Mouse (Mus musculus) limb, embryonic 13.5 days (tissue): ENCODE measurements at regions not wholly inside any gene's neighbourhood (a gene's known extent, or its start where the extent isn't known, plus 50 kb on each side); places are given as distances from the start of the nearest gene placed in this dataset.

ENCODE experiments used
- ATAC-seq: fragments of 200-750 bp; cut with Nextera tagmentation; 2 replicates; pipeline ENCODE4 v1.8.0; 2017; ENCODE audit warnings: low read depth, moderate number of reproducible peaks, moderate TSS enrichment; ENCODE audit not compliant: low FRiP score
- H3K27ac ChIP-seq: fragments of 300-500 bp; sonication (generic); 2 replicates; pipeline ENCODE4 v1.5.1; 2015; ENCODE audit warnings: inconsistent platforms, mild to moderate bottlenecking, moderate library complexity
- H3K27me3 ChIP-seq: fragments of 300-500 bp; sonication (generic); 2 replicates; pipeline ENCODE4 v1.6.1; 2015; ENCODE audit warnings: mild to moderate bottlenecking, inconsistent platforms
- H3K36me3 ChIP-seq: fragments of 300-500 bp; sonication (generic); 2 replicates; pipeline ENCODE4 v1.6.1; 2015; ENCODE audit warnings: inconsistent platforms, mild to moderate bottlenecking, moderate library complexity
- H3K4me1 ChIP-seq: fragments of 300-500 bp; sonication (generic); 2 replicates; pipeline ENCODE4 v1.6.1; 2015; ENCODE audit warnings: inconsistent platforms
- H3K4me2 ChIP-seq: fragments of 300-500 bp; sonication (generic); replicated peaks from 2 replicates; pipeline ENCODE4 v1.6.1; 2015; ENCODE audit warnings: inconsistent platforms, mild to moderate bottlenecking, moderate library complexity
- H3K4me3 ChIP-seq: fragments of 300-500 bp; sonication (generic); 2 replicates; pipeline ENCODE4 v1.5.1; 2015; ENCODE audit warnings: moderate library complexity, mild to moderate bottlenecking, inconsistent platforms
- H3K9ac ChIP-seq: fragments of 300-500 bp; sonication (generic); 2 replicates; pipeline ENCODE4 v1.6.1; 2015; ENCODE audit warnings: mild to moderate bottlenecking, inconsistent platforms
- H3K9me3 ChIP-seq: fragments of 300-500 bp; sonication (generic); 2 replicates; pipeline ENCODE4 v1.6.1; 2016; ENCODE audit warnings: inconsistent platforms
- WGBS: fragments of 180-500 bp; shearing (Covaris S2); methylation state at CpG from one replicate; pipeline ENCODE4 v1.1.7; 2015; 5-methylcytosine and 5-hydroxymethylcytosine counted together

DNA sequence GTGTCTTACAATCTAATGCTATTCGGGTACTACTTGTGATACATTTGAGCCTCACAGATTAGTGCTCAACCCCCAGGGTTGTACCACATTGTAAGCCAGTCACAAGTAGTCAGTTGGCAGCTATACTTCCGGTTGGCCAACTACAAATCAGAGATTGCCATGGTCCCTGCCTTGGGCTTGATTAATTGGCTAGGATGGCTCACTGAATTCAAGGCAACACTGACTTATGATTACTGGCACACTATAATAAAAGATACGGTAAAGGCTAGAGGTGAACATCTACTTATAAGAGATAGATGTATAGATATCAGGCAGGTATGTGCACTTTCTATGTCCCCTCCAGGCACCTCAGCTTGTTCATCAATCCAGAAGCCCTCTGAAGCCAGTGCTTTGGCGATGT lies 325.4 kb upstream of the Pard3b start:
- Histone ChIP-seq H3K27me3 (peaks cover 13% of the 10 kb centered on the region; the same call in 1 of the 2 replicates), H3K4me1 (peaks cover 11% of the 10 kb centered on the region; the same call in 1 of the 2 replicates), H3K9me3 (no peaks in the 10 kb centered on the region), H3K4me2 (no peak overlapping the region), H3K9ac (no peak overlapping the region), H3K36me3 (no peaks in the 10 kb centered on the region), H3K4me3 (no peak overlapping the region), H3K27ac (no peak overlapping the region)
- 91% methylated on average over 4 of the region's 4 CpGs for WGBS
- no peak for ATAC-seq

DNA sequence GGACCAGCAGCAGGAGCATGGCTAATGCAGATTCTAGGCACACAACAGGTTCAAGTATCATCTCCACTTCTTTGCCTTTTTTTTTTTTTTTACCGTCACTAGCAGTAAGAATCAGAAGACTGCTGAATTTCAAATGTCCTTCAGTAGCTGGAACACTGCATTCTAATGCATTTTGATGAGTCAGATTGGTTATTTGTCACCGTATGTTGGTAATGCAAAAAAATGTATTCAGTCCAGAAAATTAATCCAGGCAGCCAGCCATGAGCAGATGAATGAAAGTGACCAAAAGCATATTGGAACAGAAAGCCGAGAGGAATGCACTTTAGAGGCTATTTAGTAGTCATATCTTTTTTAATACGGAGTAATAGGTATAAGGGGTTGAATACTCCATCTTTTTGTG lies 322.4 kb upstream of the Pard3b start:
- H3K9me3 ChIP-seq, result no peaks in the 10 kb centered on the region
- WGBS, result 92% methylated on average over 4 of the region's 4 CpGs

DNA sequence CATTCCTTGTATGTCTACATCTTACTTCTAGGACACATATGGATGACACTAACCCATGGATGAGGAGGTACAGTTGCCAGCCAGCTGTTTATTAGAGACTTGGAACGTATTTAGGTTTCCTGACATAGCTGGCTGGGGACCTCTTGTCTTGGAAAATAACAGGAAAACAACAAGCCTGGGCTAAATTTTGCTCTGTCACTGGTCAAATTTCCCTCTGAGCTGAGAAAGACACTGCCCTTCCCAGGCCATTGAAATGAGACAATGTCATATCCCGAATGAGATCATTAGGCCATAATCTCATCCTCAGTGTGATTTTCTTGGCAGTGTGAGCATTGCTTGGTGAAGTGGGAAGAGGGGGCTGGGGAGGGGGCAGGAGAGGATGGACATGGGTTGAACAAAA lies 321.9 kb upstream of the Pard3b start:
- Histone ChIP-seq H3K9ac (no peak overlapping the region), H3K4me1 (peaks cover 28% of the 10 kb centered on the region), H3K9me3 (no peaks in the 10 kb centered on the region), H3K27ac (no peak overlapping the region), H3K4me2 (no peak overlapping the region), H3K4me3 (no peak overlapping the region), H3K27me3 (peaks cover 13% of the 10 kb centered on the region; the same call in 1 of the 2 replicates), H3K36me3 (no peaks in the 10 kb centered on the region)
- no peak for ATAC-seq
- WGBS, result 85% methylated on average over 2 of the region's 2 CpGs

More for the DNA sequence above, 322.4 kb upstream of the Pard3b start:
- Histone ChIP-seq H3K27ac (no peak overlapping the region), H3K4me3 (no peak overlapping the region), H3K36me3 (no peaks in the 10 kb centered on the region), H3K4me1 (peaks cover 23% of the 10 kb centered on the region), H3K27me3 (peaks cover 13% of the 10 kb centered on the region; the same call in 1 of the 2 replicates), H3K4me2 (no peak overlapping the region), H3K9ac (no peak overlapping the region)
- no peak for ATAC-seq

DNA sequence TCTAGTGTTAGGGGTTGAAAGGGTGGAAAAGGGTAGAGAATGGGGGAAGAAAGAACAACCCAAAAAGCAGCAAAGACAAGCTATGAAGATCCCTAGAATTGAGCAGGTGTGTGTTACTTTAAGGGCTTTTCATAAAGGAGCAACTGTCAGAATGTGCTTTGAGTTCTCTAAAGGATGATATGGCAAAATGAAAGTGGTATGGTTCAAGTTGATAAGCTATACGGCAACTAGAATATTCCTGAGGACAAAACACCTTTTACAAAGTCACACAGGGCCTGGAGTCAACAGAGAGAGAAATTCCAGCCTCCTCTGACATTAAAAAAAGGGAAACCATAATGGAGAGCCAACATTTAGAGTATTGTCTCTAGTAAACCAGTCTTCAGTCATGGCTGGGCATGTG lies 320.6 kb upstream of the Pard3b start:
- Histone ChIP-seq H3K36me3 (no peaks in the 10 kb centered on the region), H3K4me2 (no peak overlapping the region), H3K9me3 (no peaks in the 10 kb centered on the region), H3K4me1 (peaks cover 29% of the 10 kb centered on the region), H3K9ac (no peak overlapping the region), H3K27ac (no peak overlapping the region), H3K4me3 (no peak overlapping the region), H3K27me3 (peaks cover 10% of the 10 kb centered on the region; the same call in 1 of the 2 replicates)
- no peak for ATAC-seq
- WGBS, result 95% methylated on average over 1 of the region's 1 CpGs

DNA sequence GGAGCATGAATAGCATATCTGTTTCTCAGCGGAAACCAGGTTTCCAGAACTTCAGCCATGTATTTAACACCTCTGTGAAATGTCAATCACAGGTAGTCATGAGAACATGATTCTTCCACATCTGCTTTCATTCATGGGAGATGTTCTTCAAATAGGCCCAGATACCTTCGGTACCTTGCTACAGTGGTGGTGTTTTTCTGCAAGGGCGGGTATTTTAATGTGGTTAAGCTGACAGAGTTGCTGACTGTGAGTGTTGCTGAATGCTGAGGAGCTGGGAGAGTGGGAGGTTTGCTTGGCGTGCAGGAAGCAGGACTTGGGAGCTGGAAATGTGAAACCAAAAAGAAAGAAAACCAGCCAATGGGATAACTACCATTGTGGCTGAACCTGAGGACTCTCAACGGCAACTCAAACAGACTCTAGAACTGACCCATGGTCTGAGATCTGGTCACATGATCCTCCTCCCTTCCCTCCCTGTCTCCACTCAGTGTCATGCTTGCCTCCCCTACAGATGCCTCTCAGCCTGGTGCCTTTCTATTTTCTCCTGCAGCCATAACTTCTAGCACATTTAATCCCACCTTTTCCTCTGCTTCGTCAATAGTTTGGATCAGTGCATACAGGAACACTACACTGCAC lies 317.0 kb upstream of the Pard3b start:
- WGBS, result 32% methylated on average over 6 of the region's 6 CpGs
- Histone ChIP-seq H3K9me3 (no peaks in the 10 kb centered on the region), H3K4me2 (peak overlapping the region; percentile 27), H3K9ac (no peak overlapping the region), H3K4me1 (peaks cover 29% of the 10 kb centered on the region), H3K27me3 (no peaks in the 10 kb centered on the region), H3K36me3 (no peaks in the 10 kb centered on the region), H3K27ac (peak overlapping the region; percentile 78), H3K4me3 (no peak overlapping the region)
- ATAC-seq, result peak; percentile 69

DNA sequence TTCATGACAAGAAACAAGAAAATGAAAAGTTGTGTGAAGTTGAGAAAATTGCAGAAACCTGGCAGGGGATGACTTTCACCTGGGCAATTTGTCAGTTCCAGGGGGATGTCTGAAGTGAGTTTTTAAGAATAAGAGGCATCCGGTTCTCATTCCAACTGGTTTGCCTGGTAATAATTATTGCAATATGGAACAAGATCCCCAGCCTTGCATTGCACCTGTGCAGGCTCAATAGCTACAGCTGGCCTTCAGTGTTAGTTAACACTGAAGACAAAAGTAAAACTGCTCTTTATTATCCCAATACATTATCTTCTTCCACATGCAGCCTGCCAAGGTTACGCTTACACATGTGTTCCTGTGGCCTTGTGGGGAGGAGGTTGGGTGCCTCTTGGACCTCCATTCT lies 307.2 kb upstream of the Pard3b start:
- Histone ChIP-seq H3K4me3 (no peak overlapping the region), H3K4me2 (no peak overlapping the region), H3K27ac (no peak overlapping the region), H3K36me3 (no peaks in the 10 kb centered on the region), H3K4me1 (peaks cover 10% of the 10 kb centered on the region; the same call in 1 of the 2 replicates), H3K9me3 (no peaks in the 10 kb centered on the region), H3K27me3 (no peaks in the 10 kb centered on the region), H3K9ac (no peak overlapping the region)
- 39% methylated on average over 2 of the region's 2 CpGs for WGBS
- ATAC-seq, result no peak

DNA sequence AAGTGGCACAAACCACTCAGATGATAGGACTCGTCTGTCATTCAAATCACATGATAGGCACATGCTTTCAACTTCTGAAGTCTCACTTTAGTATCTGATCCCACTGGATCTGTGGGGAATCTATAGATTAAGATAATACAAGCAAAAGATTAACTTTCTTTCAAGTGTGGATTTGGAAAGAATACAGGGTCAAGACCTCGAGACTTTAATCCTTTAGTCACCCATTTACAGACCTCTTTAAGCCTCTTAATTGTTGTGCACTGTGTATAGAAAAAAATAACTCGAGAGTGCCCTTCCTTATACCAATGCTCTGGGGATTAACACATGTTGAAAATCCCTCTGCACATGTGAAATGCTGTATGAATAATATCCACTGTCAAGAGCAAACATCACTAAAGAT lies 306.7 kb upstream of the Pard3b start:
- no peak for ATAC-seq
- H3K4me2 ChIP-seq, result no peak overlapping the region
- no peaks in the 10 kb centered on the region for H3K36me3 ChIP-seq
- H3K4me1 ChIP-seq, result peaks cover 10% of the 10 kb centered on the region; the same call in 1 of the 2 replicates
- no peak overlapping the region for H3K4me3 ChIP-seq
- H3K9me3 ChIP-seq, result no peaks in the 10 kb centered on the region
- H3K27ac ChIP-seq, result no peak overlapping the region
- H3K27me3 ChIP-seq, result no peaks in the 10 kb centered on the region
- 46% methylated on average over 3 of the region's 3 CpGs for WGBS
- no peak overlapping the region for H3K9ac ChIP-seq

DNA sequence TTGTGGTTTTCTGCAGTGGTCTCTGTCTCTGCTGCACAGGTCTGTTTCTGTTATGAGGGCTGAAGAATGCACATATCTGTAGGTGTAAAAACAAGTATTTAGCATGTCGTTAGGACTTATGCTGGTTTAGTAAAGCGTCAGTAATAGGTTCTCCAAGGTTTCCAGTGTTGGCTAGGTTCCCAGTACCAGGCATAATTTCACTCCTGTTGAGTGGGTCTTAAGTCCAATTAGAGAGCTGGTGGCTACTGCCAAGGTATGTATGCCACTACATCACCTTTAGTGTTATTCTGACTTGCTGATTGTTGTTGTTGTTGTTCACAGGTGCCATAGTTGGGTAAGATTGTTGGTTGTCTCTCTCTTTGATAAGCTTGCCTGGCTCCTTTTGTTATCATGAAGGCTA lies 302.3 kb upstream of the Pard3b start:
- H3K4me1 ChIP-seq, result peaks cover 7% of the 10 kb centered on the region; the same call in 1 of the 2 replicates
- H3K4me2 ChIP-seq, result no peak overlapping the region
- ATAC-seq, result no peak
- 55% methylated on average over 2 of the region's 2 CpGs for WGBS
- no peak overlapping the region for H3K27ac ChIP-seq
- 0 out of 2 replicates have a peak, but pooled peaks cover 2% of the 10 kb centered on the region for H3K9me3 ChIP-seq
- no peaks in the 10 kb centered on the region for H3K36me3 ChIP-seq
- H3K4me3 ChIP-seq, result no peak overlapping the region
- H3K9ac ChIP-seq, result no peak overlapping the region
- H3K27me3 ChIP-seq, result no peaks in the 10 kb centered on the region

DNA sequence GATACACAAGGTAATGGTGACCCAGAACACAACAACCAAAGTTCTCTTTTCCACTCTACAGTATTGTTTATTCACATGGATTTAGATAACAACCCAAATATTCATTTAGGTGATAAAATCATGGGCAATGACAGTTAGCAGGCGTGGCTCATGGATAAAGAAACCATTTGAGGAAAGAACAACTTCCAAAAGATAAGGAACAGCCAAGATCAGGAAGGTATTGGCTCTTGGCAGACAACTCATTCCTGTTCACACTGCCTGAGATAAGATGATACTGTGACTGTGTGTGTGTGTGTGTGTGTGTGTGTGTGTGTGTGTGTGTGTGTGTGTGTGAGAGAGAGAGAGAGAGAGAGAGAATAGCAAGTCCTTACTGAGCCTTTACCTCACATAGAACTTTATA lies 285.7 kb upstream of the Pard3b start:
- no peak overlapping the region for H3K9ac ChIP-seq
- no peaks in the 10 kb centered on the region for H3K27me3 ChIP-seq
- H3K36me3 ChIP-seq, result no peaks in the 10 kb centered on the region
- H3K4me1 ChIP-seq, result peaks cover 4% of the 10 kb centered on the region; the same call in 1 of the 2 replicates
- H3K4me3 ChIP-seq, result no peak overlapping the region
- WGBS, result 79% methylated on average over 1 of the region's 1 CpGs
- ATAC-seq, result no peak
- no peak overlapping the region for H3K4me2 ChIP-seq
- no peak overlapping the region for H3K27ac ChIP-seq
- H3K9me3 ChIP-seq, result no peaks in the 10 kb centered on the region

DNA sequence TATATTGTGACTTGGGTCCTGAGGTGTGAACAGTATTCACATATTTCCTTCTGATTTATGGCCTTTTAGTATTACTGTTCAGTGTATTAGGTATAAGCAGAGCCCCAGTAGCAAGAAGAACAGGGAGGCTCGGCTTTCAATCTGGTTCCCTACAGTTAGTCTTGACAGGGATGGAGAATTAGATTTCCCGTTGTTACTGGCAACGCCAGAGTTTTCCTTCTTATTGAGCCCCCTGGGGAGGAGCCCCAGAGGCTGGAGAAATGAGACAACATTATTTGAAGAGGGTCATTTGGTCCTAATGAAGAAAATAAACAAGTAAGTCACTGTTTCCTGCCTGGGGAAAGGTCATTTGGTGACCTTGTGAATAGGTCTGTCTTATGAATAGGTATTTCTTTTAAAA lies 285.1 kb upstream of the Pard3b start:
- Histone ChIP-seq H3K27me3 (no peaks in the 10 kb centered on the region), H3K27ac (no peak overlapping the region), H3K9ac (no peak overlapping the region), H3K4me2 (no peak overlapping the region), H3K9me3 (no peaks in the 10 kb centered on the region), H3K36me3 (no peaks in the 10 kb centered on the region), H3K4me1 (peaks cover 4% of the 10 kb centered on the region; the same call in 1 of the 2 replicates), H3K4me3 (no peak overlapping the region)
- 9% methylated on average over 3 of the region's 3 CpGs for WGBS
- no peak for ATAC-seq

DNA sequence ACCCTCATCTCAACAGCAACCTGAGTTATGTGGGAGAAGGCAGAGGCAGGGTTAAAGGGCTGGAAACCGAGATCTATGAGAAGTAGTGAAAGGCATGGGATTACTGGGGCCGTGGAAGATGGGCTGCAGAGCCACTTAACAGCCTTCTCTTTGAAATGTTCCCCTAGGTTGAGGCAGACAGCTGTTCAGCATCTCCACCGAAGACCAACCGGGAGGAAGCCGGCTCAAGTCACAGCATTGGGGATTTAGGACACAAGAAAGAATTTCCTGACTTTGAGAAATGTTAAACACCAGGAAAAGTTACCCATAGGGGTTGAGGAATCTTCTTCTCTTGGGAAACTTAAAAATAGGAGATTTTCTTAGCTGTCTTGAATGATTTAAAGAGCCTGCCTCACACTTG lies 283.4 kb upstream of the Pard3b start:
- Histone ChIP-seq H3K4me3 (no peak overlapping the region), H3K36me3 (no peaks in the 10 kb centered on the region), H3K4me2 (no peak overlapping the region), H3K27ac (no peak overlapping the region), H3K9ac (no peak overlapping the region), H3K9me3 (no peaks in the 10 kb centered on the region), H3K27me3 (no peaks in the 10 kb centered on the region), H3K4me1 (peaks cover 4% of the 10 kb centered on the region; the same call in 1 of the 2 replicates)
- ATAC-seq, result no peak
- WGBS, result 29% methylated on average over 5 of the region's 5 CpGs

DNA sequence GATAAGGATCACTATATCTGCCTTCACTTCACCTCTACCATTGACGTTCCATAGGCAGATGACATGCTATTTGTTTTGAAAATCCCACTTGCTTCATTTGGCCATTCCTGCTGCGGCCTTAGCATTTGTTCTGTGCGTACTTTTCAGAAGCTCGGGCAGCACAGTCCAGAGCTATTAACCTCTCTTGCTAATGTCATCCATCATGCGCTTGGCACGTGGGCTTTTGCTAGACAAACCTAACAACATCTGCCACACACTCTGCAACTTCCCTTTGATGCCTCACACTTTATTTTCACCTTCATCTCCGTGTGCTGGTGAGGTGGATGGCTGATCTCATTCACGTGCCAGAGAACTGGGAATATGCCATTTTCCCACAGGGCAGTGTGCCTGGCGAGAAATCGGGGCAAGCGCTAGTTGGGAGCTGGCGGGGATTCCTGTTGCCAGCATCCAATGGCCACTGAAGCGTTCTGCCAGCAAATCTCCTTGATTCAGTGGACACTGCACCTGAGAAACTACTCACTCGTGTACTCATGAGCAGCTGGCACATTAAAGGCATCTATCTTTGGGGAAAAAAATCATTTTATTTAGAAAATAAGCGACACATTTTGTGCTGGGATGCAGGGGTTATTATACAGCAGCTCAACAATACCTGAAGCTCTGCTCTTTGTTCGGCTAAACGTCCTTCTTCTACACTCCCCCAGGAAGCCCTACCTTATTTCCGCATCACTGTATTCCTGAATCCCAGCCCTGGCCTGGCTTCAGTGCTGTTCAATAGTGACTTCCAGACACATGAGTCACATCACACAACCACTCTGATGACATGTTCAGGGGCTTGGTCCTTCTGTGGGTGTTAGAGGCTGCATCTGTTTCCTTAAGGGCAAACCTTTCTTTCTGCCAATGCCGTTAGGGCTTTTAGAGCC lies 279.4 kb upstream of the Pard3b start:
- no peak overlapping the region for H3K27ac ChIP-seq
- H3K9ac ChIP-seq, result no peak overlapping the region
- 53% methylated on average over 19 of the region's 19 CpGs for WGBS
- H3K9me3 ChIP-seq, result no peaks in the 10 kb centered on the region
- H3K4me2 ChIP-seq, result no peak overlapping the region
- H3K36me3 ChIP-seq, result no peaks in the 10 kb centered on the region
- no peaks in the 10 kb centered on the region for H3K4me1 ChIP-seq
- no peaks in the 10 kb centered on the region for H3K27me3 ChIP-seq
- no peak for ATAC-seq
- no peak overlapping the region for H3K4me3 ChIP-seq
